Mouse (Mus musculus): Measurements from ENCODE around the gene Cyp2c23. TPM values are rescaled to one million over a fixed set of nuclear protein-coding genes. Genes with fewer than 3 reads are reported as not detected.
A peak's percentile ranks its signal among the peaks of the same experiment; 100 is the strongest.

The Cyp2c23 gene
- total and polyA plus RNA-seq, 3 experiments, result not detected

DNA sequence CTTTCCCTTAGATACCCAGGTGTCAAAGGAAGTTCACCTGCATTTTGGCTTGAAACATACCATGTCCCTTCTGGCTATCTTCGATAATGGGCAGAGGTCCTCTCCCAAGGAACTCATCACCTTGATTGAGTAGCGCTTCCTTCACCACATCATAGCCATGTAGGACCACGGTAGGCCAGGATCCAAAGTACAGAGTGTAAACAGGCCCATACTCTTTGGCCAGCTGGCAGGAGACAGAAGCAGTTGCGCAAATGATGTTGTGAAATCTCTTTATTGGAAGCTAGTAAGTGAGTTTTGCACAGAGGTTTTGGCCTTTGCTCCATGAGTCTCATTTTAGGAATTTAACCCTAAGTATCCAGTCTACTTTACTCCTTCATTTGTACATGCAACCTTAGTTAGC is 7.5 kb downstream of the Cyp2c23 start:
- Histone ChIP-seq H3K27me3 (ENCODE audit: control insufficient read depth, insufficient read depth, low read length) (no peaks in the 10 kb centered on the region), H3K4me3 (no peak overlapping the region), H3K36me3 (ENCODE audit: control insufficient read depth, insufficient read depth, low read length) (no peaks in the 10 kb centered on the region), H3K27ac (no peak overlapping the region), H3K79me2 (replicated peaks; ENCODE audit: control insufficient read depth, insufficient read depth, low read length) (no peaks in the 10 kb centered on the region), H3K4me1 (ENCODE audit: control insufficient read depth, insufficient read depth, low read length) (no peaks in the 10 kb centered on the region; the same call in 1 of the 2 replicates), H3K9ac (ENCODE audit: low read depth, low read length) (no peak overlapping the region)
- WGBS, result 64% methylated on average over 4 of the region's 4 CpGs
- intact Hi-C loops (cut with DNase I), result no loop called here
- DNase-seq, result peak; percentile 58 to 77
- TF ChIP-seq CTCF (IDR thresholded peaks at IDR 0.05) (no peak), POLR2A (IDR thresholded peaks at IDR 0.05; ENCODE audit: insufficient read depth, low read depth, low read length) (no peak), EP300 (IDR thresholded peaks at IDR 0.05; ENCODE audit: insufficient read depth, low read depth, low read length) (no peak)

DNA sequence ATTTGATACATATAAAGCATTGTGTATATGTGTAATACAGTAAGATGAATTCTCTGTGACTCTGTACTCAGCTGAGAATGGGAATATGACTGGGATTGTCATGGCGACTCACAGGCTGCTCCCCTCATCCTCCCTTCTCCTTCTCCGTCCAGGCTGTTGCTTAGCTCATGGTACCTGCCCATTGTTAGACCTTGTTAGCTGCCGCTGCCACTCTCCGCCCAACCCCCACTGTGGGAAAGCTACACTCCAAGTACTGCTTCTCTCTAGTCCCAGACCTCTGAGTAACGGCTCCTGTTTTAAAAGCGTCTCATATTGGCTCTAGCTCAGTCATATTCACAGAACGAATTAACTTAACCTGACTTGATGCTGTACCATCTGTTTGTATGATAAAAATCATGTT is 9.3 kb downstream of the Cyp2c23 start:
- Histone ChIP-seq H3K27me3 (ENCODE audit: control insufficient read depth, insufficient read depth, low read length) (no peaks in the 10 kb centered on the region), H3K9ac (ENCODE audit: low read depth, low read length) (no peak overlapping the region), H3K36me3 (ENCODE audit: control insufficient read depth, insufficient read depth, low read length) (no peaks in the 10 kb centered on the region), H3K4me1 (ENCODE audit: control insufficient read depth, insufficient read depth, low read length) (no peaks in the 10 kb centered on the region; the same call in 1 of the 2 replicates), H3K4me3 (no peak overlapping the region), H3K27ac (no peak overlapping the region), H3K79me2 (replicated peaks; ENCODE audit: control insufficient read depth, insufficient read depth, low read length) (no peaks in the 10 kb centered on the region)
- no peak for DNase-seq
- 72% methylated on average over 7 of the region's 7 CpGs for WGBS
- no peak for TF ChIP-seq POLR2A (IDR thresholded peaks at IDR 0.05; ENCODE audit: insufficient read depth, low read depth, low read length)
- TF ChIP-seq EP300 (IDR thresholded peaks at IDR 0.05; ENCODE audit: insufficient read depth, low read depth, low read length), result no peak
- TF ChIP-seq CTCF (IDR thresholded peaks at IDR 0.05), result no peak
- intact Hi-C loops (cut with DNase I), result no loop called here

DNA sequence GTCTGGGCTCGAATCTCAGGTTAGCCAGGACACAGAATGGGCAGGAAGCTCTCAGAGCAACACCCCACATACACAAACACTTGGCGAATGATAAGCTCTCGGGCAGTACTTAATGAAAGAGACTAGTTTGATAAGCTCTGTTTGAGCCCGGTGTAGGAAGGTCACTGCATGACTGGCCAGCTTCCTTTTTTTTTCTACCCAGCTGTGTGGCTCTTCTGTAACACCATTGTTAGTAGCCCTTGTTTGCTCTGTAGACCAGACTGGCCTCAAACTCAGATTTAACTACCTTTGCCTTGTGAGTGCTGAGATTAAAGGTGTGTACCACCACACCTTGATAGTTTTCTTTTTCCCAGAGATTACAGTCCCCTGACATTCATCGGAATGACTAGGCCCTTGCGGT is 15.1 kb downstream of the Cyp2c23 start:
- intact Hi-C loops (cut with DNase I), result no loop called here
- 44% methylated on average over 6 of the region's 6 CpGs for WGBS
- Histone ChIP-seq H3K27me3 (ENCODE audit: control insufficient read depth, insufficient read depth, low read length) (no peaks in the 10 kb centered on the region), H3K9ac (ENCODE audit: low read depth, low read length) (no peak overlapping the region), H3K27ac (no peak overlapping the region), H3K79me2 (replicated peaks; ENCODE audit: control insufficient read depth, insufficient read depth, low read length) (no peaks in the 10 kb centered on the region), H3K4me1 (ENCODE audit: control insufficient read depth, insufficient read depth, low read length) (no peaks in the 10 kb centered on the region), H3K4me3 (no peak overlapping the region), H3K36me3 (ENCODE audit: control insufficient read depth, insufficient read depth, low read length) (no peaks in the 10 kb centered on the region)
- TF ChIP-seq CTCF (IDR thresholded peaks at IDR 0.05) (no peak), EP300 (IDR thresholded peaks at IDR 0.05; ENCODE audit: insufficient read depth, low read depth, low read length) (no peak), POLR2A (IDR thresholded peaks at IDR 0.05; ENCODE audit: insufficient read depth, low read depth, low read length) (no peak)
- DNase-seq, result no peak

DNA sequence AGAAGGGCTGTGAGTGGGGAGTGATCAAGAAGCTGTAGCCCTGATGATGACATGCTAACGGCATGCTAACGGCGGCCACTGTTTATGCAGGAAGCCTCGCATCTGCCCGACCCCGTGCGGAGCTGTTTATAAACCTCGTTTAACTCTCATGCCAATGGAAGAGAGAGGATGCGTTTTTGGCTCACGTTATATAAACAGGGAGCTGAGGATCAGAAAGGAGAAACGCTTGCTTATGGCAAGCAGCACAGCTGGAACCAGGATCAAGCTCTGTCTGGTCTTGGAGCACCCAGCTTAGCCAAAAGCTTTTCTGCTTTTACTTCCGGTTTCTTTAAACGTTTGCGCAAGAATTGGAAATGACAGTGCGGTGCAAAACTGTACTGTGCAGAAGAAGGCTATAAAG is 20.2 kb downstream of the Cyp2c23 start:
- TF ChIP-seq EP300 (IDR thresholded peaks at IDR 0.05; ENCODE audit: insufficient read depth, low read depth, low read length) (no peak), POLR2A (IDR thresholded peaks at IDR 0.05; ENCODE audit: insufficient read depth, low read depth, low read length) (no peak), CTCF (IDR thresholded peaks at IDR 0.05) (no peak)
- 59% methylated on average over 15 of the region's 15 CpGs for WGBS
- DNase-seq, result peak in 1 of 2 experiments; percentile 4
- no peaks in the 10 kb centered on the region for H3K4me1 ChIP-seq (ENCODE audit: control insufficient read depth, insufficient read depth, low read length)
- H3K36me3 ChIP-seq (ENCODE audit: control insufficient read depth, insufficient read depth, low read length), result no peaks in the 10 kb centered on the region
- intact Hi-C loops (cut with DNase I), result no loop called here
- no peak overlapping the region for H3K9ac ChIP-seq (ENCODE audit: low read depth, low read length)
- H3K27me3 ChIP-seq (ENCODE audit: control insufficient read depth, insufficient read depth, low read length), result no peaks in the 10 kb centered on the region
- H3K27ac ChIP-seq, result no peak overlapping the region
- H3K79me2 ChIP-seq (replicated peaks; ENCODE audit: control insufficient read depth, insufficient read depth, low read length), result no peaks in the 10 kb centered on the region
- no peak overlapping the region for H3K4me3 ChIP-seq

DNA sequence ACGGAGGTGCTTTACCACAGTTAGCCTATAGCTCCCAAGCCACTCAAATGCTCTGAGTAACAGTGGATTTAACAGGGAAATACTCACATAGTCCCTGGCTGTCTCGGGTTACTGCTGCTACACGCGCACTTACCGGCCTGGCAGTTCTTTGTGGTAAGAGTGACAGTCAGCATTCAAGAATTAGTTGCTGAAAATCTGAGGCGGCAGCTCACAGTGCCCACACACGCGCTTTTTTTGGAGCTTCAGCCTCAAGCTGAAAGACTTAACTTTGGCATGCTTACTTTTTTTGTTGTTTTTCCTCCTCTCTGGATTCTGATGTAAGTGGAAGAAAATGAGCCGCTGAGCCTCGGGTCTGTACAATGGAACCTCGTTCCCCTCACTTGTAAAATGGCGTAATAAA is 21.8 kb downstream of the Cyp2c23 start:
- 68% methylated on average over 12 of the region's 12 CpGs for WGBS
- no peaks in the 10 kb centered on the region for H3K36me3 ChIP-seq (ENCODE audit: control insufficient read depth, insufficient read depth, low read length)
- intact Hi-C loops (cut with DNase I), result no loop called here
- DNase-seq, result no peak
- H3K27ac ChIP-seq, result no peak overlapping the region
- TF ChIP-seq POLR2A (IDR thresholded peaks at IDR 0.05; ENCODE audit: insufficient read depth, low read depth, low read length) (no peak), EP300 (IDR thresholded peaks at IDR 0.05; ENCODE audit: insufficient read depth, low read depth, low read length) (no peak), CTCF (IDR thresholded peaks at IDR 0.05) (no peak)
- no peaks in the 10 kb centered on the region for H3K4me1 ChIP-seq (ENCODE audit: control insufficient read depth, insufficient read depth, low read length)
- H3K79me2 ChIP-seq (replicated peaks; ENCODE audit: control insufficient read depth, insufficient read depth, low read length), result no peaks in the 10 kb centered on the region
- no peaks in the 10 kb centered on the region for H3K27me3 ChIP-seq (ENCODE audit: control insufficient read depth, insufficient read depth, low read length)
- H3K4me3 ChIP-seq, result no peak overlapping the region
- no peak overlapping the region for H3K9ac ChIP-seq (ENCODE audit: low read depth, low read length)

DNA sequence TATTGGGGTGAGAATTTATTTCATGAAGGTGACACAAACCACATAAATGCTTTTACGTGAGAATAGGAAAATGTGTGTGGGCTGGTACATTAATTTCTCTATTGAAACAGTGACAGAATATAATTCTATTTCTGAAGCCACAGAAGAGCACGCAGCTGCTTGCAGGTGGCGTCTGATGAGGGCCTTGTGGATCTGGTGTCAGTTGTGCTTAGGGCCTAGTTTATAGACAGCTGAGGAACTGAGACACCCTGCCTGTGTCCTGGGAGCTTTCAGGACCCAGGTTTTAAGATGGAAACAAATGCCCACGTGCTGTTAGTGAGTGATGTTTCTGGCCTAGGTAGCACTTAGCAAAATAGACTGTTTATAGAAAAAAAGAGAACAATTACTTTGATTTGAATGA is 24.0 kb downstream of the Cyp2c23 start:
- no peak for TF ChIP-seq CTCF (IDR thresholded peaks at IDR 0.05)
- no peak for TF ChIP-seq POLR2A (IDR thresholded peaks at IDR 0.05; ENCODE audit: insufficient read depth, low read depth, low read length)
- no peak for TF ChIP-seq EP300 (IDR thresholded peaks at IDR 0.05; ENCODE audit: insufficient read depth, low read depth, low read length)
- intact Hi-C loops (cut with DNase I), result no loop called here
- WGBS, result 69% methylated on average over 4 of the region's 4 CpGs

More for the DNA sequence above, 24.0 kb downstream of the Cyp2c23 start:
- Histone ChIP-seq H3K27ac (no peak overlapping the region), H3K79me2 (replicated peaks; ENCODE audit: control insufficient read depth, insufficient read depth, low read length) (no peaks in the 10 kb centered on the region), H3K36me3 (ENCODE audit: control insufficient read depth, insufficient read depth, low read length) (no peaks in the 10 kb centered on the region), H3K9ac (ENCODE audit: low read depth, low read length) (no peak overlapping the region), H3K27me3 (ENCODE audit: control insufficient read depth, insufficient read depth, low read length) (no peaks in the 10 kb centered on the region), H3K4me3 (no peak overlapping the region), H3K4me1 (ENCODE audit: control insufficient read depth, insufficient read depth, low read length) (no peaks in the 10 kb centered on the region)
- no peak for DNase-seq

Measured in heart, adult 2 months (tissue).